Mouse (Mus musculus): ENCODE measurements around the gene Mapkapk2. TPM values are rescaled to one million over a fixed set of nuclear protein-coding genes. Genes with fewer than 3 reads are reported as not detected.

Mapkapk2 gene
- total and polyA plus RNA-seq, 3 experiments = 53.2 to 85.4 TPM; not detected in 1

GRCm38 (mm10) chr1:131048946-131049345 lies 48.7 kb downstream of the Mapkapk2 start:
- no peaks in the 10 kb centered on the region for H3K4me1 ChIP-seq (ENCODE audit: control insufficient read depth in 1 of 2, insufficient read depth in 2 of 2, low read length in 2 of 2)
- H3K27ac ChIP-seq (ENCODE audit: control insufficient read depth, low read depth, low read length) = no peak overlapping the region
- no peak overlapping the region for H3K9ac ChIP-seq (ENCODE audit: control insufficient read depth, low read depth, low read length, poor library complexity, severe bottlenecking)

GRCm38 (mm10) chr1:131048121-131048863 lies 49.3 kb downstream of the Mapkapk2 start:
- Histone ChIP-seq H3K4me3 (ENCODE audit: control insufficient read depth in 1 of 2, insufficient read depth in 1 of 2, low read depth in 2 of 2, low read length in 2 of 2) (no peak overlapping the region), H3K36me3 (ENCODE audit: control insufficient read depth in 1 of 2, insufficient read depth in 2 of 2, low read length in 2 of 2) (no peaks in the 10 kb centered on the region), H3K27ac (ENCODE audit: control insufficient read depth, low read depth, low read length) (no peak overlapping the region), H3K9me3 (replicated peaks; ENCODE audit: insufficient read depth, low read length) (no peaks in the 10 kb centered on the region), H3K27me3 (ENCODE audit: control insufficient read depth in 1 of 2, insufficient read depth in 2 of 2, low read length in 2 of 2) (no peaks in the 10 kb centered on the region), H3K79me2 (ENCODE audit: control insufficient read depth, insufficient read depth, low read length, poor library complexity) (no peaks in the 10 kb centered on the region), H3K4me1 (ENCODE audit: control insufficient read depth in 1 of 2, insufficient read depth in 2 of 2, low read length in 2 of 2) (no peaks in the 10 kb centered on the region), H3K9ac (ENCODE audit: control insufficient read depth, low read depth, low read length, poor library complexity, severe bottlenecking) (no peak overlapping the region)
- DNase-seq (ENCODE audit: low read depth, low spot score) = no peak
- no peak for TF ChIP-seq SIN3A (IDR thresholded peaks at IDR 0.05; ENCODE audit: low read length)
- TF ChIP-seq GABPA (IDR thresholded peaks at IDR 0.05; ENCODE audit: low read depth, low read length) = no peak
- no peak for TF ChIP-seq USF1 (IDR thresholded peaks at IDR 0.05; ENCODE audit: low read depth, low read length)
- no peak for TF ChIP-seq UBTF (IDR thresholded peaks at IDR 0.05; ENCODE audit: borderline replicate concordance, insufficient read depth, low read depth, low read length)
- TF ChIP-seq KAT2A (conservative IDR thresholded peaks at IDR 0.05; ENCODE audit: low read depth, low read length) = no peak
- TF ChIP-seq E2F4 (IDR thresholded peaks at IDR 0.05; ENCODE audit: borderline replicate concordance, low read depth, low read length) = no peak
- TF ChIP-seq POLR2AphosphoS5 (IDR thresholded peaks at IDR 0.05; ENCODE audit: borderline replicate concordance, low read depth, low read length) = no peak
- no peak for TF ChIP-seq TAL1 (IDR thresholded peaks at IDR 0.05; ENCODE audit: low read length)
- TF ChIP-seq MYC (IDR thresholded peaks at IDR 0.05; ENCODE audit: low read depth, low read length) = no peak
- TF ChIP-seq ZC3H11A (IDR thresholded peaks at IDR 0.05; ENCODE audit: low read depth, low read length) = no peak

More at GRCm38 (mm10) chr1:131048946-131049345, 48.7 kb downstream of the Mapkapk2 start:
- no peak for DNase-seq (ENCODE audit: low read depth, low spot score)
- Histone ChIP-seq H3K9me3 (replicated peaks; ENCODE audit: insufficient read depth, low read length) (no peaks in the 10 kb centered on the region), H3K36me3 (ENCODE audit: control insufficient read depth in 1 of 2, insufficient read depth in 2 of 2, low read length in 2 of 2) (no peaks in the 10 kb centered on the region), H3K27me3 (ENCODE audit: control insufficient read depth in 1 of 2, insufficient read depth in 2 of 2, low read length in 2 of 2) (no peaks in the 10 kb centered on the region), H3K79me2 (ENCODE audit: control insufficient read depth, insufficient read depth, low read length, poor library complexity) (no peaks in the 10 kb centered on the region), H3K4me3 (ENCODE audit: control insufficient read depth in 1 of 2, insufficient read depth in 1 of 2, low read depth in 2 of 2, low read length in 2 of 2) (no peak overlapping the region)
- no peak for TF ChIP-seq CHD1 (IDR thresholded peaks at IDR 0.05; ENCODE audit: low read depth, low read length)
- TF ChIP-seq MAFK (IDR thresholded peaks at IDR 0.05; ENCODE audit: borderline replicate concordance, low read depth, low read length) = no peak
- no peak for TF ChIP-seq MEF2A (IDR thresholded peaks at IDR 0.05; ENCODE audit: extremely low read depth, insufficient replicate concordance, low read depth, low read length, poor library complexity, severe bottlenecking)
- TF ChIP-seq ZNF384 (IDR thresholded peaks at IDR 0.05; ENCODE audit: low read depth, low read length) = no peak
- no peak for TF ChIP-seq EP300 (IDR thresholded peaks at IDR 0.05; ENCODE audit: low read depth in 1 of 2, low read length in 2 of 2)
- TF ChIP-seq CTCF (IDR thresholded peaks at IDR 0.05 in 2 of 3, conservative IDR thresholded peaks at IDR 0.05 in 1 of 3; ENCODE audit: control insufficient read depth in 1 of 3, insufficient read depth in 1 of 3, low read depth in 2 of 3, low read length in 3 of 3, poor library complexity in 1 of 3, severe bottlenecking in 1 of 3) = no peak
- no peak for TF ChIP-seq RAD21 (IDR thresholded peaks at IDR 0.05; ENCODE audit: low read depth, low read length)
- no peak for TF ChIP-seq UBTF (IDR thresholded peaks at IDR 0.05; ENCODE audit: borderline replicate concordance, insufficient read depth, low read depth, low read length)
- TF ChIP-seq ZKSCAN1 (IDR thresholded peaks at IDR 0.05; ENCODE audit: low read depth, low read length) = no peak
- no peak for TF ChIP-seq JUND (IDR thresholded peaks at IDR 0.05; ENCODE audit: low read depth, low read length)
- TF ChIP-seq POLR2AphosphoS2 (IDR thresholded peaks at IDR 0.05; ENCODE audit: low read length) = no peak
